Mouse (Mus musculus) embryo, embryonic 11.5 days (tissue): ENCODE data around the gene Erich6.
A peak's percentile ranks its signal among the peaks of the same experiment; 100 is the strongest.
"Not testable (repeated sequence)": the region's sequence is repeated elsewhere in the genome, so short reads cannot be mapped to it uniquely, and the experiment has no call there.

Source experiments
- DNase-seq: peaks from one replicate; pipeline ENCODE4 v3.0.0-alpha.2; 2012; ENCODE audit warnings: low read depth, low spot score

The Erich6 gene

DNA sequence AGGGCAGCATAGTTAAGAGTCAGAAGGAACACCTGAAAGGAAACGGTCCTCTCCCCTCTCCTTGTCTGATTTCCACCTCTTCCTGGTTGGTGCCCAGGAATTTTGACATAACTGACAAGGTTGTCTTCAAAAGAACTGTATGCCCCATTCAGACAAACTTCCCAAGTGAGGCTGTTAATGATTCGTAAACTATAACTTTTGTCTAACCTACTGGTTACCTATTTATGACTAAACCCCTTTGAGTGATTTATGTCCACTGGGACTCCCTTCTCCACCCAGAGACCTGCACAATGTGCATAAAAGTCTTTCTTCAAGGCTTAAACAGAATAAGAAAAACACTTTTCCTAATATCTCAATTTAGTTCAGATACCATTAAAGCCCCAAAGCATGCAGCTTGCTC lies 10.2 kb upstream of the Erich6 start:
- no peak for DNase-seq

DNA sequence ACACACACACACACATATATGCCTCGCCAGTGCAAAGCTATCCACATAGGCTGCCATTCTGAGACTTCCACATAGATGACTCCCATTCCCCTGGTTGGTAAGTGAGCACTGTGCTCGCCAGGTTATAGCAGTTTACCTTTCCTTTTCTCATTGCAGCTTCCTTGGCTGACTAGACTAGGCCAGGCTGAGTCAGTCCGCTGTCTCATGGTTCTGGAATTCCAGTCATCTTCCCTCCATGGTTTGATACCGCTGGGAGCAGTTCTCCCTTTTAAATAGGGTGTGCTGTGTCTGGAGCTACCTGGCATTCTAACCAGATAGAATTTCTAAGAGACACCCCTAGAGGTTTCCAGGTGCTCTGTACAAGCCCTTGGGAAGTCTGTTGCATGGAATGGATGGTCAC lies 9.2 kb upstream of the Erich6 start:
- no peak for DNase-seq

DNA sequence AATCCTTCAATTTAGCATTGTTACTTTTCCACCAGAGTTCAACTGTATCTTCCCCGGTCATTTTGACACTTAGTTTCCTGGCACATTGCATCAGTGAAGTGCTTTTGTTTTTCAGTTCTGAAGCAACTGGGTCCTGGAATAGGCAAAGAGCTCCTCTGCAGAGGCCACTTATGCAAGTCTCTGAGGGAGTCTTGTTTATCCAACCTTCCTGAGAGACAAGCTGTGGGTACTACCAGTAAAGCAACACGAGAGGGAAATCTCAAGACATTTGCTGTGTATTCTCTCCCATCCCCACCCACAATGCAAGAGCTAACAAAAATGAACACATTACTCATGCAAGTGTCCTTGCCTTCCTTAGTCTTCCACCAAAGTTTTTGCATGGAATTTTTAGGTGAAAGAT lies 5.3 kb downstream of the Erich6 start:
- no peak for DNase-seq

DNA sequence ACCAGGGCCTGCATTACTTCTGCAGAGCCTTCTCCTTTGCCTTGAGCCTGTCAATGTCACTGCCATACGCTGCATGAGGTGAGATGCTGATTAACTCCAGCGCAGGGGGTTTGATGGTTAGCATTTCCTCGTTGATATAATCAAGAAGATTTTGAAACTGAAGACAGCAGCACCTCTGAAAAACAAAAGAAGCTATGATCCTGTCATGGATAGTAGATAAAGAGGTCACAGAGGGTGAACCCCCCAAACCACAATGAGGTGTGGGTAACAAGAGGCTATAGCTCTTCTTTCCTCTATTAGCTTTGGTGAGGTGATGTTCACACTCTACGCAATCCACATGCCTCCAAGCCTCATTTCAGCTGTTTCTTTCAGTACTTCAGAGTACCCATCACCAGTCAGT lies 12.0 kb downstream of the Erich6 start:
- DNase-seq = no peak

- no peak for DNase-seq
Observed at GRCm38 (mm10) chr3:58622665-58623394, 14.2 kb downstream of the Erich6 start.

DNA sequence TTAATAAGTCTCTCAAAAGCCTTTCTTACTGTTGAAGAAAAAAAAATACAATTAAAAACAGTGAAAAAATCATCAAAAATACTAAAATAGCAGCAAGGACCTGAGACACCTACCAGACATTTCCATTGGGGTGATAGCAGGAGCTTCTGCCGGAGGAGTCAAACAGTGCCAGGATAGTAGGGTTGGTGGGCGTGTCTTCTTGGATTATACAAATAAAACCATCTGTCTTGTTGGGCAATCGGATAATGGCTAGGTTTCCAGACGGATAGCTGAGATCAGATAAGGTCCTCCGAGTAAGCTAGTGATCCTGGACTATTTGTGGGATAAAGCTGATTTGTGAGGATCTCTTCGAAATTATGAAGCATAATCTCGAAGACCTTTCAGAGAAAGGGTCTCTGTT lies 15.9 kb downstream of the Erich6 start:
- DNase-seq = no peak

DNA sequence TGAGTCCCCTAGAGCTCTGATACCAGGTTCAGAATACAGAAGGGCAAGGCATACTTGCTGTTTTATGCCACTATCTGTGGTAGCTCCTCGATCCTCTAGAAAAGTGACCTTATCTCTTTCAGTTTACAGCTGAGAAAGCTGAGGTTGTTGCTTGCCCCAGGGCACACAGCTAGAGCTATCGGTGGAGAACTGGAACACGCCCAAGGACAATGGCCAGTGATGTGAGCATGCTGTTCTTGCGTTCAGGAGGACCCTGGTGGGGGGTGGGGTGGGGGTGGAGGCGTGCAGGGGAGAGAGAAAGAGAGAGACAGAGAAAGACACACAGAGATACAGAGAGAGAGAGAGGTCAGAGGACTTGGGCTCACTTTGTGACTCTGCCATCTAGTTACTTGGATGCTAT lies 27.0 kb downstream of the Erich6 start:
- no peak for DNase-seq

GRCm38 (mm10) chr3:58608506-58608905 lies 28.5 kb downstream of the Erich6 start:
- no peak for DNase-seq

- no peak for DNase-seq
Observed at GRCm38 (mm10) chr3:58593623-58594022, 43.4 kb downstream of the Erich6 start.

DNA sequence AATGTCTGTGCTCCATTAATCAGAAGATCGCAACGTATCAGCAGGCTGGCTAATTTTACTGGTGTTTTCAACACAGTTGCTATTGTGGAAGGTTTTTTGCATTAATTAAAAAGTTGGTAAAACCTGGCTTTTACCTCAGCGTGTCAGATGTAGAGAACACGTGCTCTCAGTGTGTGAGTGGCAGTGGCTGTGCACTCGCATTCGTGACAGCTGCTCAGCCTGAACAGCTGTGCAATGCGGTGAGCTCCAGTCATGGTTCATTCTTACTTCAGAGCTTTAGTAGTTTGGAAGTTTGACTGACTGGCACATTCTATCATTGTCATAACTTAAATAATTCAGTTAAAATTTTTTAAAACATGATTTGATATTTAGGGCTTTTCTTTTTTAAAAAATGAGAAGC lies 44.3 kb downstream of the Erich6 start:
- DNase-seq = not testable (repeated sequence)

DNA sequence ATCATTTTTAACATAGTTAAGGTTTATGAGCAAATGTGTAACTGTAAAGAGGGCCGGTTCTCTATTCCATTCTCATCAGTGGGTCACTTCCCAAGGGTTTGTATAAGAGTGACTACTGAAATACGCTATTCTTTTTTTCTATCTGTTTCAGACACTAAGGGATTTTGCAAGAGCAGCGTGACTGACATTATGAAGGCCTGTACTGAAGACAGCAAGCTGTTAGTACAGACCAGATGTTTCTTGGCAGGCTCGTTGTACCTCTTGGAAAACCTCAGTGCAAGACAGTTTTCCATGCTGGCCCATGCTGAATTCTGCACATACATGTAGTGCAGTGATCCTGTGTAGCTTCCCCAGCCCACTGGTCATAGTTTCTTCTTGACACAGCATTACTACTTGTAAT lies 46.5 kb downstream of the Erich6 start:
- DNase-seq = not testable (repeated sequence)

GRCm38 (mm10) chr3:58582788-58583426 lies 54.1 kb downstream of the Erich6 start:
- DNase-seq = no peak

- no peak for DNase-seq
Observed at GRCm38 (mm10) chr3:58582297-58582696, 54.7 kb downstream of the Erich6 start.

DNA sequence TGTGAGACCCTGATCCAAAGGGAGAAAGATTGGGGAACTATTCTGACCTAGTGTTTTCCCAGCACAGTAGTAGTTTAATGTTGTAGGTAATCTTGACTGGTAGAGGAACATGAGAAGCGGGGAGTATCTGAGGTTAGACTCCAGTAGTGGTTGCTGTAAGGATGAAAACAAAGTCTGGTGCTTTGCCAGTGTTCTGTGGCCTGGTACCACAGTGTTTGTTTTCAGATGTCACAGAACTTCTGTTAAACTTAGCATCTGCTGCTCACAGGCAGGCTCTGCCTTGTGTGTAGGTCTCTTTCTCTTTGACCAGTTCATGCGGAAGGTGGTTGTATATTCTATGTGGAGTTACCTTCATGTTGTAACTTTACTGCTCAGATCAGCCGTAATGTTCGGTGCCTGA lies 55.5 kb downstream of the Erich6 start:
- no peak for DNase-seq

- DNase-seq = no peak
Observed at GRCm38 (mm10) chr3:58577506-58578050, 59.4 kb downstream of the Erich6 start.

DNA sequence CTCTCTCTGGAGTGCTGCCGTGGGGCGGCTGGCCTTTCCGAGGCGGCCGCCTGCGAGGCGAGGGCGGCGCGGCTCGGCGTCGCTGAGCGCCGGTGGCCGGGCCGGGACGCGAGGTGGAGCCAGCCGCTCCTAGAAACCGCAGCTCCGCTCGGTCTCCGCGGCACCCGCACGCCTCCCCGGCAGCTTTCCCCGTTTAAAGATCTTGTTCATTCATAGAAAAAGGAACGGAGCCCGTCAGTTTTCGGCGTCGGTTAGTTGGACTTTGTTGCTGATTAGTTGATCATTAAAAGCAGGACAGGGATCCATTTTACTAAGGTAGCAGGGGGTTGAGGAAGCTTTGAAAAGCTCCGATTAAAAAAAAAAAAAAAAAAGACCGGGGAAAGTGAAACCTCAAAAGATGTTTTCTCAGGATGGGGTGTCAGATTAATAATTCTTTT lies 59.9 kb downstream of the Erich6 start:
- DNase-seq = peak; percentile 16

- peak; percentile 98 for DNase-seq
Observed at GRCm38 (mm10) chr3:58576137-58577066, 60.6 kb downstream of the Erich6 start, which contains the start of gene Selenot. Selenot (plus strand) TSS chr3:58576636.

- no peak for DNase-seq
Observed at GRCm38 (mm10) chr3:58570821-58571220, 66.2 kb downstream of the Erich6 start.
